Mouse (Mus musculus) neutrophil, adult 59 days (primary cell): ENCODE results near the gene Acp4. TPM values are rescaled to one million over a fixed set of nuclear protein-coding genes. Genes with fewer than 3 reads are reported as not detected.

Source experiments
- total RNA-seq, 2 experiments: library from RNA; stranded (reverse); gene quantifications; 1 replicate in 1 of 2; 2 replicates in 1 of 2; pipeline ENCODE4 v1.2.4; 2023

Gene Acp4
- total RNA-seq = not detected

DNA sequence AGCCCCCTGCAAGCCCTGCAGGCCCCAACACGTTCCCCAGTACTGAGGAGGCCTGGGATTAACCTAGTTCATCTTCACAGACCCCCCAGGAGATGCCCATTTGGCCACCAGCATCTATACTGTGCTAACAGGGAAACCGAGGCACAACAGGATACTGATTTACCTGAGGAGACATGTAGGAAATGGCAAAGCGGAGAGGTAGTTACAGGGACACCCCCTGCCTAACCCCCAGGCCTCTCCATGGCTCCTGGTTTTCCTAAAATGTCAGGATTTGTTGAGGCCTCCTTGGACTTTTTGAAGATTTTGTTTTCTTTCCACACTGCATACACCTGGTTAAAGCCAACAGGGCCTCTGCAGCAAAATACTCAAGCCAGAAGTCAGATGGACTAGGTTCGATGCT, at the start of gene Acp4:
Acp4 (minus strand) TSS at position 101 of the 400 bp plus-strand sequence.

DNA sequence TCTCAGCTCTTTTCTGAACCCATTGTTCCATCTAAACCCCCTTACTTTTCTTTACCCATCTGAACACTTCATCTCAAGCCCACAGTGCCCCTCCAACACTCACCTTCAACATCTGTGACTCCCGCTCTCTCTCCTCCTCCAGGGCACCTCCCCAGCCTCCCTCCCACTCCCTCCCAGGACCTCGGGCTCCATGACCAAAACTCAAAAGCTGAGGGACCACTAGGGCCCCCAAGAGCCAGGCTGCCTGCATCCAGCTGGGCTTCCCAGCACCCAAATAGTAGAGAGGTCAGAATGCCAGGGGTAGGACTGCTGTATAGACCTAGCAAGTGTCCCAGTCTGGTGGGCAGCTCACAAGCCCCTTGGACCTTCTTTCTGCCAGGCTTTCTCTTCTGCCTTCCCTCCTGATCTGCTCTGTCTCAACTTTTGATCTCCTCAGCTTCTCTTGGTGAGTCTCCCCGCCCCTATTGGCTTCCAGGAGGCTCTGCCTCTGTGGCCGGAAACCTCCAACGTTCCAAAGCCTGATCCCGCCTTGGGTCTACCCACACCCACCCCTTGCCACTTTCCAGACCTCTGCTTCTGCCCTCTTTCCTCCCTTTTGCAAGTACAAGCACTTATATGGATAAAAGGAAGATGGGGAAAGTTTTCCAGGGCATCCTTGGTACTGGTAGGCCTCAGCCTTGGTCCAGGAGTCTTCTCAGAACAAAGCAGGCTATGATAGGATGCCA, 49.5 kb upstream of the Acp4 start, which contains the start of gene Clec11a:
Clec11a (minus strand) TSS at position 387 of the 725 bp plus-strand sequence.

DNA sequence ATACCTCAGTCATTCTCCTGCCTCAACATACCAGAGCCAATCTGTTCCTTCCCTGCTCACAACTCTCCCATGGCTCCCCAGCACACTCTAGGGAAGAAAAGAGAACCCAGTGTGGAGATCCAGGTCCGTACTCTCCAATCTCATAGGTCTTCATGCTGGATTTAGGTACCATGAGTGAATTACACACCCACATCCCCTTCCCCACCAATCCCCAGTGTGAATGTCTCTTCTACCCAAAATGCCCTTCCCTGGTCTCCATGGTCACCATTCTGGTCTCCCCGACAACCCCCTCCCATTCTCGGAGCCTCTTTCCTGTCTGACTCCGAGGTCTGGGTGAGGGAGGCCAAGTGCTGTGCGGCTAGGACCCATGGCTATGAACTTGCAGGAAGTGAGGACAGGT, 4.0 kb upstream of the Acp4 start, which contains the start of gene Gm15517:
Gm15517 (plus strand) TSS at position 301 of the 400 bp plus-strand sequence.

DNA sequence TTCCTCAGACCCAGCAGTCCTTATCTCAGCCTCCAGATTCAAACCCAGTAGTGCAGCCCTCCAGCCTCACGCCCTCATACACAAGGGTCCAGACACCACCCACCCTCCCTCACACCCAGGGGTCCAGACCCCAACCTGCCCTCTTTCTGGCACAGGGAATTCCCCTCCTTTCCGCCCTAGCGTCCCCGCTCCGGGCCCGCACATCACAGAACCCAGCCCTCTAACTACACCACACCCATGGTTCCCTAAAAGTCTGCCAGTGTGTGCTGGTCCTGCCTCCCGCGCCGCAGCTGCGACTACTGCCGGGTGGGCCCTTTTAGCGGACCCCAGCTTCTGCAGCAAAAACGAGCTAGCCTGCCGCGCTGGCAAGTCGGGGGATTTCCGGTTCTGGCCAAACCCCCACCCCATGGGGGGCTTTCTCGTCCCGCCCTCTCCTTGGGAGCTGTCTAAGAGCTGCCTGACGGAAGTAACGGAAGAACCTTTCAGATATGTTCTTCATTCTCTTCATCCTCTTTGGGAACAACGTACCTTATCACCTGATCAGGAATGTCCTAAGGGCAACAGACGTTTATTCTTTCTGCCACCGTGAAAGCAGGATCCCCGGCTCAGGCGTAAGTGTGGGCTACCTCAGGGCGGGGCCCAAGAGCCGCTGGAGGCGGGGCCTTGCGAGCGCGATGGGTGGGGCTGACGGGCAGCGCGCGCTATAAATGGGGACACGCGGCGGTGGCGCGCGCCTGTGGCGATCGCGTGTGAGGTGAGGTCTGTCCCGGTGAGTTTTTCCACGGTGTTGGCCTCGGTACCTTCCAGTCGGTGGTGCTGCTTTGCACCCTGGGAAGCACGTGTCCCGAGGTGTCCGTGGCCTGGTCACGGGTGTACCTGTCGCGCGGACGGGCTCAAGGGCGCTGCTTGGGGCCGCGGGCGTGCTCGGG, 10.9 kb downstream of the Acp4 start, which contains the start of the genes 1700028J19Rik and 2410002F23Rik:
1700028J19Rik (minus strand) TSS at position 641 of the 929 bp plus-strand sequence.
2410002F23Rik (plus strand) TSS at position 668 of the 929 bp plus-strand sequence.

DNA sequence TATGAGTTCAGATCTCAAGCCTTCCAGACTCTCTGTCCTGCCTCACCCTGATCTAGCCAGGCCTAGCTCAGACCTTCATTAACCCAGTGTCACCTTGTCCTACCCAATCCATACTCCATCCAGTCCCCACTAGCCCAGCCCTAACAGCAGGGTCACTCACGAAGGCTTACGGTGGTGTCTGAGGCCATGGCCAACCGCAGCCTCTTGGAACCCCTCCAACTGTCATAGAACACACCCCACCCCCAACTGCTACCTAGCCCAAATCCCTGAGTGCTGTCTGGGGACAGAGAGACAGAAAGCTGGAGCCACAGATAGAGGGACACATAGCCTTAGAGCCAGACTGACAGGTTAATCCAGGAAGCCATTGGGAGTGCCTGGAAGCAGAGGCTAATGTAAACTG, 21.3 kb downstream of the Acp4 start, which contains the start of gene Gm36864:
Gm36864 (plus strand) TSS at position 269 of the 400 bp plus-strand sequence.

DNA sequence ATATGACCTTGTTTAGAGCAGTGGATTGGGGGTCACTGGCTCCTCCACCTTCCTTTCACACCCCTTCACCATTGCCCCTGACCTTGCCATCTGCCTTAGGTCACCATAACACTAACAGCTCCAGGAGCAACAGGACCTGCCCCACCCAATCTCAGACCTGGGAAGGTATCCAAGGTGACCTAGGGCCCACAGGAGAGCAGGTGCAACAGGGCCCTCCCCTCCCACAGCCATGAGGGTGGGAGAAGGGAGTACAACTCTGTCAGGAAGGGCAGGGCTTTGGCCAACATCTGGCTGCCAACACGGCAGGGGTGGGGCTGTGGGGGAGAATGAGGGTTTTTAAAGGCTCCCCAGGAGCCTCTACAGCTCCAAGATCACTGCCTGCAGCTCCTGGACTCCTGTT, 32.1 kb downstream of the Acp4 start, which contains the start of gene Klk1:
Klk1 (plus strand) TSS at position 285 of the 400 bp plus-strand sequence.

DNA sequence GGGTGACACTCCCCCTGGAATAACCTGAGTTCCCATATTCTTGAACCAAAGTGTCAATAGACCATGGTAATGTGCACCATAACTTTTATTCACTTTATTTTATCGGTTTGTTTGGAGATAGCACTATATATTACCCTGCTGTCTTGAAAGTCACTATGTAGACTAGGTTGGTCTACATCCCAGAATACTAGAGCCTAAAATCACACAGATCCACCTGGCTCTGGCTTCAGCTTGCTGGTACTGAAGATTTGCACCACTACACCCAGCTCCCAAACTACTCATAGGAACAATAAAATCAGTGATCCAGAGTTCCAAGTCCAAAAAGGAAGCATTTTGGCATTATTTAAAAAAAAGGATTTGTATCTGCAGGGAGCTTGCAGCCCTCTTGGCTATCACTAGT, 41.5 kb downstream of the Acp4 start, which contains the start of gene Klk1b5:
Klk1b5 (plus strand) TSS at position 301 of the 400 bp plus-strand sequence.

DNA sequence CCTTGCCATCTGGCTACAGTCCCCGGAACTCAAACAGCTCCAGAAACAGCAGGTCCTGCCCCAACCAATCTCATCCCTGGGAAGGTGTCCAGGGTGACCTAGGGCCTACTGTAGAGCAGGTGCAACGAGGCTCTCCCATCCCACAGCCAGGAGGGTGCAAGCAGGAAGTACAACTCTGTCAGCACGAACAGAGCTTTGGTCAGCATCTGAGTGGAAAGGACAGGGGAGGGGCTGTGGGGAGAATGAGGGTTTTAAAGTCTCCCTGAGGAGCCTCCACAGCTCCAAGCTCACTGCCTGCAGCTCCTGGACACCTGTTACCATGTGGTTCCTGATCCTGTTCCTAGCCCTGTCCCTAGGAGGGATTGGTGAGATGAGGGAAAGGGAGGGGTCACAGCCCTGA, 50.0 kb downstream of the Acp4 start, which contains the start of gene Klk1b4:
Klk1b4 (plus strand) TSS at position 301 of the 400 bp plus-strand sequence.

Other genes with a start within 250 kb of the Acp4 start
- gene Klk1b26, start 245.2 kb downstream of the Acp4 start, total RNA-seq = not detected
- gene Klk1b27, start 205.1 kb downstream of the Acp4 start, total RNA-seq = not detected
- gene Klk1b21, start 155.1 kb downstream of the Acp4 start, total RNA-seq = not detected
- not detected for gene Klk1b22, start 144.7 kb downstream of the Acp4 start, total RNA-seq
- not detected for gene Klk1b16, start 120.6 kb downstream of the Acp4 start, total RNA-seq
- not detected for gene Klk1b24, start 69.1 kb downstream of the Acp4 start, total RNA-seq
- not detected for gene Klk1b3, start 59.2 kb downstream of the Acp4 start, total RNA-seq
- not detected for gene Klk1b4, start 49.9 kb downstream of the Acp4 start, total RNA-seq
- gene Klk1b5, start 41.4 kb downstream of the Acp4 start, total RNA-seq = not detected
- gene Klk1, start 32.0 kb downstream of the Acp4 start, total RNA-seq = not detected
- gene Gm36864, start 21.2 kb downstream of the Acp4 start, total RNA-seq = not detected
- gene 1700028J19Rik, start 10.7 kb downstream of the Acp4 start, total RNA-seq = 1 to 10 TPM in 1 of 2 experiments, under 1 TPM in 1; 0.49 to 1.6 TPM
- gene 2410002F23Rik, start 10.7 kb downstream of the Acp4 start, total RNA-seq = 10 to 100 TPM; 27.8 to 34.7 TPM
- not detected for gene Gm15517, start 4.1 kb upstream of the Acp4 start, total RNA-seq
- gene Clec11a, start 49.5 kb upstream of the Acp4 start, total RNA-seq = 1 to 10 TPM in 1 of 2 experiments, under 1 TPM in 1; 0.42 to 1.1 TPM
- under 1 TPM; 0.40 to 0.57 TPM for gene Shank1, start 52.9 kb upstream of the Acp4 start, total RNA-seq
- gene Syt3, start 126.7 kb upstream of the Acp4 start, total RNA-seq = under 1 TPM in 1 of 2 experiments, not detected in 1; 0.36 TPM
- under 1 TPM in 1 of 2 experiments, not detected in 1; 0.16 TPM for gene 1700008O03Rik, start 128.4 kb upstream of the Acp4 start, total RNA-seq
- not detected for gene Lrrc4b, start 171.6 kb upstream of the Acp4 start, total RNA-seq
- gene Aspdh, start 208.0 kb upstream of the Acp4 start, total RNA-seq = not detected
- 10 to 100 TPM; 29.3 to 40.6 TPM for gene Josd2, start 210.6 kb upstream of the Acp4 start, total RNA-seq
- 10 to 100 TPM; 26.0 to 27.0 TPM for gene Emc10, start 239.2 kb upstream of the Acp4 start, total RNA-seq
- 1 to 10 TPM in 1 of 2 experiments, under 1 TPM in 1; 0.90 to 2.7 TPM for gene Fam71e1, start 239.2 kb upstream of the Acp4 start, total RNA-seq